Mouse (Mus musculus): Measurements from ENCODE around the gene Mgrn1.

- TF ChIP-seq GATA1 (IDR thresholded peaks at IDR 0.05; ENCODE audit: low read length) (no peak), TAL1 (IDR thresholded peaks at IDR 0.05; ENCODE audit: low read length) (no peak)
These were observed 4.4 kb upstream of the Mgrn1 start for GRCm38 (mm10) chr16:4881400-4882351.

All from erythroblast, embryonic 14.5 days (primary cell).